Mouse (Mus musculus): Measurements from ENCODE around the gene Dmrtb1. TPM values are rescaled to one million over a fixed set of nuclear protein-coding genes. Genes with fewer than 3 reads are reported as not detected.

Dmrtb1 gene
- polyA plus RNA-seq, 1 experiment from 2014 or later, result 0.08 TPM

DNA sequence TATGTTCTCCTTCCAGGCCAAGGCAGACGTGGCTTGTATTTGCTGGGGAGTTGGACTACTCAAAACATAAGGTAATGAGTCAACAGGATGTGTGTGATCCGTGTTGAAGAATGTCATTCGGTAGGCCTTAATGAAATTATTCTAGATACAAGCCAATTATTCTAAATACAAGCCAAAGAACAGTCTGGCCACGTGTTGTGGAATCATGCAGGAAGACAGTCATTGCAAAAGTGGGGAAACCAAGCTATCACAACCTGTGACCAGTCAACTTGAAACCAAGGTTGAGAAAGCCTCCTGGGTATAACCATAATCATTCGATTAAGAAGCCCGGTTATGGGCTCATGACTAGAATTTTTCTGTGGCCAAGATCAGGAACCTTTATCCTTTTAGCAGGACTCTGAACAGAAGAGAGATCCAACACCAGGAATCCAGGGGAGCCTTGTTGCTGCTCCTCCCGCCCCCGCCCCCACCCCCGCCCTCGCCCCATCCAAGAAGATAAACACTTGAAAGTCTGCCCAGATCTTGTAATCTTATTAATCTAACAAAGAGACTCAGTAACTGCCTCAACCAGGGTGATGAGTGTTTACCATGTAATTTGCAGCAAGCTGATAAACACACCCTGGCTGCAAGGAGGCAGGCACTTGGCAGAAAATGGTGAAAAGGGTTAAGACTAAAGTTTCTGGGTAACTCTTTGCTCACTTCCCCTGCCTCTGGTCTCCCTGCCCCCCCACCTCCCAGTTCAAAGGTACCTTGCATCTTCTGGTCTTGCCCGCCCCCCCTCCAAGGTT lies 36.2 kb upstream of the Dmrtb1 start:
- H3K4me1 ChIP-seq (ENCODE audit: insufficient read depth, low read depth, low read length), result no peaks in the 10 kb centered on the region
- no peaks in the 10 kb centered on the region for H3K9me3 ChIP-seq (ENCODE audit: low read length)
- no peak overlapping the region for H3K27ac ChIP-seq (ENCODE audit: low read length)
- no peak for ATAC-seq
- H3K27me3 ChIP-seq (replicated peaks; ENCODE audit: insufficient read depth, low read length), result no peaks in the 10 kb centered on the region
- H3K4me2 ChIP-seq (replicated peaks; ENCODE audit: low read depth, low read length), result no peak overlapping the region
- H3K36me3 ChIP-seq (ENCODE audit: insufficient read depth, low read length), result no peaks in the 10 kb centered on the region
- no peak for DNase-seq (ENCODE audit: low spot score)
- H3K9ac ChIP-seq (replicated peaks; ENCODE audit: low read depth), result no peak overlapping the region
- no peak for TF ChIP-seq EP300 (IDR thresholded peaks at IDR 0.05)
- TF ChIP-seq CTCF (IDR thresholded peaks at IDR 0.05), result no peak
- WGBS, result 48% methylated on average over 11 of the region's 11 CpGs
- no peak overlapping the region for H3K4me3 ChIP-seq (ENCODE audit: low read depth, low read length)

DNA sequence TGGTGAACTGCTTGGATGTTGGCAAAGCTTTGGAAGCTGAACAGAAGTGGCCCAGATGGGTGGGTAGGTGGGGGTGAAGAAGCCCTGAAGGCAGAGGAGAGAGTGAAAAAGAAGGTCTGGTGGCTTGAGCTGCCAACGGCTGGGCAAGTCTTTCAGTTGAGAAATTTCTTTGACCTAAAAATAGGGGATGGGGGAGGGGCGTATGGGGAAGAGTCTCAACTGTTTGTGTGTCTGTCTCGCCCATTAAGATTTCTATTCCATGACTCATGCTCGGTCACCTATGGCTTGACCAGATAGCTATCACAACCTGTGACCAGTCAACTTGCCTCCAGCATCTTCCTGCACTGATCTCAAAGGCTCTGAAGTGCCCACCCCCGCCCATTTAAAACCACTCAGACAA lies 35.1 kb upstream of the Dmrtb1 start:
- WGBS, result 40% methylated on average over 5 of the region's 5 CpGs
- no peaks in the 10 kb centered on the region for H3K9me3 ChIP-seq (ENCODE audit: low read length)
- no peak overlapping the region for H3K9ac ChIP-seq (replicated peaks; ENCODE audit: low read depth)
- no peak overlapping the region for H3K27ac ChIP-seq (ENCODE audit: low read length)
- no peak overlapping the region for H3K4me2 ChIP-seq (replicated peaks; ENCODE audit: low read depth, low read length)
- DNase-seq (ENCODE audit: low spot score), result no peak
- H3K4me3 ChIP-seq (ENCODE audit: low read depth, low read length), result no peak overlapping the region
- no peaks in the 10 kb centered on the region for H3K27me3 ChIP-seq (replicated peaks; ENCODE audit: insufficient read depth, low read length)
- no peak for ATAC-seq
- H3K36me3 ChIP-seq (ENCODE audit: insufficient read depth, low read length), result no peaks in the 10 kb centered on the region
- no peaks in the 10 kb centered on the region for H3K4me1 ChIP-seq (ENCODE audit: insufficient read depth, low read depth, low read length)
- TF ChIP-seq EP300 (IDR thresholded peaks at IDR 0.05) (no peak), CTCF (IDR thresholded peaks at IDR 0.05) (no peak)

DNA sequence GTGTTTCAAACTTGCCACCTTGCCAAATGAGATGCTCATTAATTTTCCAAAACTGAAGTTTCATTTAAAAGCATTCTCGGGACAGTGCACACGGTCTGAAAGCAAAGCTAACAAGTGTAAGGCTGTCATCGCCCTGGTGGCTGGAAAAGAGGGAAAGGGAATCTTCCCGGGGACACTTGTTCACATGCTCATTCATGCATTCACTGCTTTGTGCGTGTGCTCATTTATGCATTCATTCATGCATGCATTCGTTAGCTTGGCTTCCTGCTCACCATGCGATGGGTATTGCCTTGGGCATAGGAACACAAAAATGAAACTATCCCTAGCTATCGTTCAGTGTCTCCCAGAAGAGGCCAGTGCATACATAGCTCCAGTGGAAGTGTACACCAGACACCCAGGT lies 34.7 kb upstream of the Dmrtb1 start:
- no peaks in the 10 kb centered on the region for H3K36me3 ChIP-seq (ENCODE audit: insufficient read depth, low read length)
- no peaks in the 10 kb centered on the region for H3K4me1 ChIP-seq (ENCODE audit: insufficient read depth, low read depth, low read length)
- WGBS, result 77% methylated on average over 8 of the region's 8 CpGs
- no peak overlapping the region for H3K4me2 ChIP-seq (replicated peaks; ENCODE audit: low read depth, low read length)
- no peaks in the 10 kb centered on the region for H3K9me3 ChIP-seq (ENCODE audit: low read length)
- no peak overlapping the region for H3K4me3 ChIP-seq (ENCODE audit: low read depth, low read length)
- no peak for TF ChIP-seq EP300 (IDR thresholded peaks at IDR 0.05)
- no peak for TF ChIP-seq CTCF (IDR thresholded peaks at IDR 0.05)
- no peak overlapping the region for H3K9ac ChIP-seq (replicated peaks; ENCODE audit: low read depth)
- H3K27ac ChIP-seq (ENCODE audit: low read length), result no peak overlapping the region
- DNase-seq (ENCODE audit: low spot score), result no peak
- ATAC-seq, result no peak
- no peaks in the 10 kb centered on the region for H3K27me3 ChIP-seq (replicated peaks; ENCODE audit: insufficient read depth, low read length)

DNA sequence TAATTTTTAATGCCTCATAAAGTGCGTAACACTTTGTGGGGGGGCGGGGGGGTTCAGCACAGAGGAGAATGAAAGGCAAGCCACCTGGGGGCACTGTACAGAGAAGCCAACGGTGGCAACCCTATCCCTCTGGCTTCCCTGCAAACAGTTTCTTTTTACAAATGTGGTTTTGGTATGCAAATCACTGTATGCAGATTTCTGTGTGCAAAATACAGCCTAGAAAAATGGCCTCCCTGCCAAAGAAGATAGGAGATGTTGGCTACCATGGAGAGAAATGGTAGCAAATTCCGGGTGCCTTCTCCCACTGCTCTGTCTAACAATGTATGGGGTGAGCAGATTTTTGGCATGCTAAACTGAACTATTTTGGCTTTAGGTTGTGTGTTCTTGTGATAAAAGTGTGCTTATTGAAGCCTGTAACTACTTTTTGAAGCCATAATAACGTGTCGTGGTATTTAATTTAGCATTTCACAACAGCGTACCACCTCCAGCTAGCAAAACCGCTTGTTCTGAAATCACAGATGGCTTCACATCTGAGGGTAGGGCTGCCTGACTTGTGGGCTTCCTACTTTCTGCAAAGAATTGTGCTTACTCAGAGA lies 33.8 kb upstream of the Dmrtb1 start:
- Histone ChIP-seq H3K4me2 (replicated peaks; ENCODE audit: low read depth, low read length) (no peak overlapping the region), H3K36me3 (ENCODE audit: insufficient read depth, low read length) (no peaks in the 10 kb centered on the region), H3K9ac (replicated peaks; ENCODE audit: low read depth) (no peak overlapping the region), H3K27me3 (replicated peaks; ENCODE audit: insufficient read depth, low read length) (no peaks in the 10 kb centered on the region), H3K9me3 (ENCODE audit: low read length) (no peaks in the 10 kb centered on the region), H3K4me3 (ENCODE audit: low read depth, low read length) (no peak overlapping the region), H3K27ac (ENCODE audit: low read length) (no peak overlapping the region), H3K4me1 (ENCODE audit: insufficient read depth, low read depth, low read length) (no peaks in the 10 kb centered on the region)
- TF ChIP-seq EP300 (IDR thresholded peaks at IDR 0.05) (no peak), CTCF (IDR thresholded peaks at IDR 0.05) (no peak)
- WGBS, result 64% methylated on average over 8 of the region's 8 CpGs
- no peak for ATAC-seq
- no peak for DNase-seq (ENCODE audit: low spot score)

DNA sequence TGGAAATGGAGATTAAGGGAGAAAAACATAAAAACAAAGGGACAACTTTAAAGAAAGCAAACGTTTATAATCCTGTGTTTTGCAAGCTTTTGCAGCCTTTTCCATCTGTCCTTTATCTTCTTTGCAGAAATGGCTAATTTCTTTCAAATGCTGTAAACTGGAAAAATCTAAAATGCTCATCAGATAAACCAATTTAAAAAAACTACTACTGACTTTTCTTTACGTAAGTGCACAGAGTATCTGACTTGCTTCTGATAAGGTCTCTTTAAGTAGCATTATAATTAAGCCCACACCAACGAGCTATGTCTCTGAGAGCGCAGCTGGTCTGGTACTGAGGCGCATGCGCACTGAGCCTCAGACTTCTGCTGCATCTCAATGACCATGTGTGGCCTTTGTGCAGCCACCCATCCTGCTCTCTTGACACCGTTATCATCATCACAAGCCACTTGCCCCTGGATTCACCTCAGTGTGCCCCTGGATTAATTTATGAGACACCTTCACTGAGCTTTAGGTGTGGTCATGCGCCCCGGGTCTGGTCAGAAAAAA lies 32.8 kb upstream of the Dmrtb1 start:
- WGBS, result 61% methylated on average over 9 of the region's 9 CpGs
- DNase-seq (ENCODE audit: low spot score), result no peak
- H3K9me3 ChIP-seq (ENCODE audit: low read length), result no peaks in the 10 kb centered on the region
- no peak for ATAC-seq
- no peaks in the 10 kb centered on the region for H3K4me1 ChIP-seq (ENCODE audit: insufficient read depth, low read depth, low read length)
- no peak overlapping the region for H3K4me2 ChIP-seq (replicated peaks; ENCODE audit: low read depth, low read length)
- H3K9ac ChIP-seq (replicated peaks; ENCODE audit: low read depth), result no peak overlapping the region
- no peak for TF ChIP-seq EP300 (IDR thresholded peaks at IDR 0.05)
- no peak for TF ChIP-seq CTCF (IDR thresholded peaks at IDR 0.05)
- no peaks in the 10 kb centered on the region for H3K27me3 ChIP-seq (replicated peaks; ENCODE audit: insufficient read depth, low read length)
- no peak overlapping the region for H3K4me3 ChIP-seq (ENCODE audit: low read depth, low read length)
- H3K27ac ChIP-seq (ENCODE audit: low read length), result no peak overlapping the region
- no peaks in the 10 kb centered on the region for H3K36me3 ChIP-seq (ENCODE audit: insufficient read depth, low read length)

DNA sequence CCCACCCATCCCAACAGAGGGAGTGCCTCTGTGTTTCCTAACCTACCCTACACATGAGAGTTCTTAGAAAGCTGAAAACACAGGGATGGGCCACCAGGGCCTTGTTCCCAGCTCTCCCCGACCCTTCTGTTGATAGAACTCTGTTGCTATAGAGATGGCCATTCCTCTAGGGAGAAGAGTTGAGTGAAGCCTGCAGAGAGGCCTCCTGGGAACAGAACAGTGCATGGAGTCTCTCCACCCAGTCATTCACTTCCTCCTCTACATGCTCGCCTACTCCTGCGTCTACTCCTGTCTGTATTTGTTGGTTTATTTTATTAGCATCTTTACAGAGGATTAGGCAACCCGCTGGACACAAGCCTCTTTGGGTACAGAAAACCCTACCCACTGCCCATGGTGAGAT lies 22.9 kb upstream of the Dmrtb1 start:
- TF ChIP-seq CTCF (IDR thresholded peaks at IDR 0.05) (no peak), EP300 (IDR thresholded peaks at IDR 0.05) (no peak)
- no peak overlapping the region for H3K4me2 ChIP-seq (replicated peaks; ENCODE audit: low read depth, low read length)
- H3K9me3 ChIP-seq (ENCODE audit: low read length), result no peaks in the 10 kb centered on the region
- H3K27me3 ChIP-seq (replicated peaks; ENCODE audit: insufficient read depth, low read length), result no peaks in the 10 kb centered on the region
- no peak for DNase-seq (ENCODE audit: low spot score)
- no peaks in the 10 kb centered on the region for H3K4me1 ChIP-seq (ENCODE audit: insufficient read depth, low read depth, low read length)
- H3K9ac ChIP-seq (replicated peaks; ENCODE audit: low read depth), result no peak overlapping the region
- WGBS, result 60% methylated on average over 4 of the region's 4 CpGs
- no peak for ATAC-seq
- H3K36me3 ChIP-seq (ENCODE audit: insufficient read depth, low read length), result no peaks in the 10 kb centered on the region
- H3K4me3 ChIP-seq (ENCODE audit: low read depth, low read length), result no peak overlapping the region
- no peak overlapping the region for H3K27ac ChIP-seq (ENCODE audit: low read length)

Data from lung, postnatal 0 days (tissue).